Mouse (Mus musculus): ENCODE measurements around the gene Lyg2. TPM values are rescaled to one million over a fixed set of nuclear protein-coding genes. Genes with fewer than 3 reads are reported as not detected.

Lyg2 gene
- total RNA-seq, 2 experiments from 2014 or later = not detected

DNA sequence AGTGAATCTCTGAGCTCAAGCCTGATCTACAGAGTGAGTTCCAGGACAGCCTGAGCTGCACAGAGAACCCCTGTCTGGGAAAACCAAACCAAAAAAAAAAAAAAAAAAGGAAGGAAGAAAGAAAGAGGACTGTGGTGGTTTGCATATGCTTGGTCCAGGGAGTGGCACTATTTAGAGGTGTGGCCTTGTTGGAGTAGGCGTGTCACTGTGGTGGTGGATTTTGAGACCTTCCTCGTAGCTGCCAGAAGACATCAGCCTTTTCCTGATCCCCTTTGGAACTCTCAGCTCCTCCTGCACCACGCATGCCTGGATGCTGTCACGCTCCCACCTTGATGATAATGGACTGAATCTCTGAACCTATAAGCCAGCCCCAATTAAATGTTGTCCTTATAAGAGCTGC lies 32.9 kb downstream of the Lyg2 start:
- no peak for DNase-seq (ENCODE audit: low spot score in 2 of 2)

DNA sequence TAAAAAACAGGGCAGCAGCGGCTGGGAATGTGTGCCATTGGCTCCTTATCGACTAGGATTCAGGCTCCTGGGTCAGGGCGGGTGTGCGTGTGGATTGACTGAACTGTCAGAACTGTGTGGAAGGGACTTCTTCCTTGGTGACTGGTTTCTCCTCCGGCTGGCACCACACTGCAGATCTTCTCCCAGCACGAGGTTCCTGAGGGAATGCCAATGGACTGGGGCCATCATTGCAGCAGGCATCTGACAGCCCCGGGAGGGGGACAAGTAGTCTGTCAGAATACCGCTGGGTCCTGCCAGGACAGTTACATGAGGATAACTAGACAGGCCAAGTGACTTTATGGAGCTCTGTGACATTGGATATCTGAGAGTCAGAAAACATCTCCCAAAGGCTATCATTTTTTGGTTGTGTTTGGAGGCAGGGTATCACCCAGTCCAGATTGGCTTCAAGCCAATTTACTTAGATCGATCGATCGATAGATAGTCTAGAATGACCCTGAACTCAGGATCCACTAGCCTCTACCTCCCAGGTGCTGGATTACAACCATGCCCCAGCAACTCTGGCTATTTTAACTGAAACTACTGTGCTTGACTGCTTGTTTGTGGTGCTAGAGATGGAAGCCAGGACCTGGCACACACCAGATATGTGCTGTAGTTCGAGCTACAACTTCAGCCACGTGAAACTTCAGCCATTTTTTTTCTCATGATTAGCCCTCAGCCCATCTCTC lies 38.4 kb downstream of the Lyg2 start:
- DNase-seq (ENCODE audit: low spot score in 2 of 2) = no peak

GRCm38 (mm10) chr1:37873157-37873556 lies 43.1 kb downstream of the Lyg2 start:
- no peak for DNase-seq (ENCODE audit: low spot score in 2 of 2)

DNA sequence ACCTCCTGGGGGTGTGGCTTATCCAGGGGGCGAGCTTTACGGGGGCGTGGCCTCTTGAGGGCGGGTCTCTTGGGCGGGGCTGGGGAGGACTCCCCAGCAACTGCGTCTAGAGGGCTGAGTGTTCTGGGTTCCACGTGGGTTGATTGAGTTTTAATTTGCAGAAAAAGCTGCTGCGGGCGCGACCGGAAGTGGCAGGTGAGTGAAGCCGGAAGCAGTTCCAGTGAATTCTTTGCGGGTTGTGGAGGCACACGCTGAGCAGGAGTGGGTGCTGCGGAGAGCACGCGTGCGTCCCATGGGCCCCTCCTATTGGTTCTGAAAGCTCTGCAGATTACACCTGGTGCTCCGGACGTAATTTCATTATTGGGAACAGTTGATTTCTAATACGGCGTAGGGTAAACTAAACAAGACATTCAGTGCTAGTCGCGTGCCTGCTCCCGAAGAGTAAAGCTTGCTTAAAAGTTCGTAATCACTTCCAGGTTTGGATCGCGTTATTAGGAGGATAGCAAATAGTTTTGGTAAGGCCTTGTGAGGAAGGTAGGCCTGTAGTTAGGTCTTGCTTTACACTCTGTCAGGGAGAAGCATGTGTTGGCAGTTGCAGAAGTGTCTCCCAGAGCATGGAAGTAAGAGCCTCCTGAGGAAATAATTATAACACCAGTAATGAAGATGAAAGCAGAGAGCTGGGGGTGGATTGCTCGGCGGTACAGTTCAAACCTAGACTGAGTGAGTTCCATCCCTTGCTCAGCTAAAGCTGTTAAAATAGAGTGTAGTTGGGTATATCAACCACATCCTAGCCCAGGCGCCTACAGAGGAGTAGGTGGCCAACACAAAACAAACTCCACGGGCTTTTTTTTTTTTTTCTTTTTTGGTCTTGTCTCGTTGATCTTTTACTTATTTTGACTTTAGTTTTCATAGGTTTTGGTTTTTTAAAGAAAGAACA lies 43.9 kb downstream of the Lyg2 start:
- peak; percentile 49 to 72 for DNase-seq (ENCODE audit: low spot score in 2 of 2)

DNA sequence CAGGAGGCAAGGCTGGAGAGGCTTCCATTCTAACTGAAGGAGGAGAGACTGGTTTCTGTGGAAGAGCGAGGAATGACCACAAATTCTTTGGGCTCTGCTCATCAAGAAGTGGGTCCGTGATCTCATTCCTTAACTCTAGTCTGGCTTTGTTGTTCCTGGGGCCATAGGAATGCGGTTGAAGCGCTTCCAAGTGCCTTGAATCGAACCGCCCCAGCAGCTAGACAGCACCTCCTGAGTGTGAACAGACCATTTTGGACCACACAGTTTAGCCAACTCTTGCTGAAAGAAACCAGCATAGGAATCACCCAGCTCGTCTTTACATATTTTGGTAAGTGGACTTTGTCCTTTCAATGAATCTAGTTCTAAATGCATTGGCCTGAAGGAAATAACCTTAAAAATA lies 44.6 kb downstream of the Lyg2 start, which contains the start of gene Lipt1:
Gene Lipt1 (plus strand): TSS at position 35 of the 400 bp plus-strand sequence.
- no peak for DNase-seq (ENCODE audit: low spot score in 2 of 2)

DNA sequence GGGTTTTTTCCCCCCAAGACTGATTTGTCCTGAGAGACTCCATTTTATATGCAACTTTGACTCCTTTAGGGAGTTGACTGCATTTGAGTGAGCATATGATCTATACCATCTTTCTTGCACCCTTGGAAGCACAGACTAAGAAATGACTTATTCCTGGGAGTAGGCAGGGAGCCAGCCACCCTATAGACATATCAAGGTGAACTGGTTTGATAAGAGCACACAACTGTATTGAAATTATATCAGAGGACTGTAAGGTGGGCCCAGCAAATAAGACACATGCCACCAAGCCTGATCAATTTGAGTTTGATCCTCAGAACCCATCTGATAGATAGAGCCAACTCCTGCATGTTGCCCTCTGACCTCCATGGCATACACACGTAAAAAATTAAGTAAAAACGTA lies 46.9 kb downstream of the Lyg2 start:
- DNase-seq (ENCODE audit: low spot score in 2 of 2) = no peak

DNA sequence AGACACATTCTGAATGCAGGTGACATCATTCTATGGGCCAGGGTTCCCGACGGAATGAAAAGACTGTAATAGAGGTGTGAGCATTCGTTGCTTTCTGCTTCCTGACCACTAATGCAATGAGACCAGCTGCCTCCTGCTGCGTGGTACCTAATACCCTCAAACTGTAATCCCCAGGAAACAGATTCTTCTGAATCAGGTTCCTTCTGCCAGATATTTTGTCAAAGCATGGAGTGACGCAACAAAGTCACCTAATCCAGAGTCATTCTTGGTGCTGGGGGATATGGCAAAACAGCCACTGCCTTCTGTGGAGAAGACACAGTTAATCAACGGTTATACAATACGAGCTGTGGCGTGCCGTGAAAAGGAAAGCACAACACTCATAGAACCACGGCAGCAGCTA lies 47.7 kb downstream of the Lyg2 start:
- DNase-seq (ENCODE audit: low spot score in 2 of 2) = no peak

DNA sequence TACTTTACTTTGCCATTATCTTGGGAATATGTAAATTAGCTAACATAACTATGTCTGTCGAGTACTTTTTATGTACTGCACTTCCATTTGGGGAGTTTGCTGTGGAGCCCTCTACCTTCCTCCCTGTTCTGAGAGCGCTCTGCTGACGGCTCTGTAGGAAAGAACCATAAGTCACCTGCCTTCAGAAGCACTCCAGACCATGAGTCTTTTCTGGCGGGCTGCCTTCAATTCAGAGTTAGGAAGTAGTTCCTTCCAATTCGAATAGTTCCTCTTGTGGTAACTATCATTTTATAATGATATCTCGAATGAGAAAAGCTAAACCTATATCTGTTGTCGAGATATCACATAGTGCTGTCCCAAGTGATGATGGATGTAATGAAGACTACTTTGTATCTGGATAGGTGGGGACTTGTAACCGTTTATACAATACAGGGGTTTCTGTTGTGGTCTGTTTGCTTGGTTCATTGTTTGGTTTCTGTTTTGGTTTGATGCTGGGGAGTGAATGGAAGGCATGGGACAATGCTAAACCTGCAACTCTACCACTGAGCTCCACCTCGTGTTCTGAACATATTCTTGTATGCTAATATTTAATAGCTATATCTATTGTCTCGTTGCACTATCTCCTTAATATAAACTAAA lies 48.5 kb downstream of the Lyg2 start:
- no peak for DNase-seq (ENCODE audit: low spot score in 2 of 2)

- no peak for DNase-seq (ENCODE audit: low spot score in 2 of 2)
These were observed 49.2 kb downstream of the Lyg2 start for GRCm38 (mm10) chr1:37867056-37867455.

- no peak for DNase-seq (ENCODE audit: low spot score in 2 of 2)
These were observed 50.0 kb downstream of the Lyg2 start, which contains the start of gene Tsga10 for GRCm38 (mm10) chr1:37866286-37866685. Gene Tsga10, minus strand, starts transcription at chr1:37866429.

- no peak for DNase-seq (ENCODE audit: low spot score in 2 of 2)
These were observed 50.7 kb downstream of the Lyg2 start for GRCm38 (mm10) chr1:37865401-37866215.

GRCm38 (mm10) chr1:37864511-37865400 lies 51.5 kb downstream of the Lyg2 start:
- DNase-seq (ENCODE audit: low spot score in 2 of 2) = peak; percentile 98

Other genes with a start within 250 kb of the Lyg2 start
- 1 to 10 TPM; 4.6 to 6.1 TPM for gene 2010300C02Rik, start 196.4 kb downstream of the Lyg2 start, total RNA-seq (2021)
- 1 to 10 TPM; 4.6 to 5.9 TPM for gene Tsga10, start 50.1 kb downstream of the Lyg2 start, total RNA-seq (2021)
- gene Lipt1, start 44.8 kb downstream of the Lyg2 start, total RNA-seq (2021) = 10 to 100 TPM; 13.4 to 14.6 TPM
- gene Mitd1, start 26.1 kb downstream of the Lyg2 start, total RNA-seq (2021) = 10 to 100 TPM; 22.7 to 23.6 TPM
- 100 to 1,000 TPM; 184 to 212 TPM for gene Mrpl30, start 26.0 kb downstream of the Lyg2 start, total RNA-seq (2021)
- not detected for gene Lyg1, start 41.3 kb upstream of the Lyg2 start, total RNA-seq (2021)
- 10 to 100 TPM; 90.4 to 95.2 TPM for gene Txndc9, start 81.4 kb upstream of the Lyg2 start, total RNA-seq (2021)
- gene Eif5b, start 81.5 kb upstream of the Lyg2 start, total RNA-seq (2021) = 10 to 100 TPM; 42.2 to 47.5 TPM
- 10 to 100 TPM; 36.2 to 44.1 TPM for gene Rev1, start 213.3 kb upstream of the Lyg2 start, total RNA-seq (2021)

Measured in adrenal gland, postnatal 4 days (tissue).